Mouse (Mus musculus) kidney, adult 2 months (tissue): Measurements from ENCODE around the gene Prtg. TPM values are rescaled to one million over a fixed set of nuclear protein-coding genes. Genes with fewer than 3 reads are reported as not detected.

Experiments used
- DNase-seq: peaks from one replicate; pipeline ENCODE4 v3.0.0; 2021
- H3K27ac ChIP-seq: fragments of 200-500 bp; 2 replicates; pipeline ENCODE4 v1.5.1; 2012; ENCODE audit warnings: low read depth, low read length, control low read depth, inconsistent platforms; ENCODE audit not compliant: insufficient read depth
- H3K27me3 ChIP-seq: fragments of 200-500 bp; replicated peaks from 2 replicates; pipeline ENCODE4 v1.6.1; 2012; ENCODE audit warnings: mild to moderate bottlenecking, moderate library complexity, low read length, inconsistent platforms; ENCODE audit not compliant: control insufficient read depth, insufficient read depth
- H3K36me3 ChIP-seq: fragments of 200-500 bp; 2 replicates; pipeline ENCODE4 v1.6.1; 2012; ENCODE audit warnings: mild to moderate bottlenecking, moderate library complexity, low read length, inconsistent platforms; ENCODE audit not compliant: control insufficient read depth, insufficient read depth
- H3K4me1 ChIP-seq: fragments of 200-500 bp; 2 replicates; pipeline ENCODE4 v1.6.1; 2011; ENCODE audit warnings: low read length; ENCODE audit not compliant: control insufficient read depth, insufficient read depth
- H3K4me3 ChIP-seq: fragments of 200-500 bp; 2 replicates; pipeline ENCODE4 v1.5.1; 2011; ENCODE audit warnings: mild to moderate bottlenecking, low read depth, low read length, control low read depth; ENCODE audit not compliant: insufficient read depth
- CTCF ChIP-seq: fragments of 200-500 bp; conservative IDR thresholded peaks from 2 replicates; pipeline ENCODE4 v1.5.1; 2011; ENCODE audit warnings: low read depth, mild to moderate bottlenecking, control low read depth, low read length, moderate library complexity, mixed read lengths; ENCODE audit not compliant: insufficient read depth, insufficient read length
- POLR2A ChIP-seq: fragments of 200-500 bp; IDR thresholded peaks from one replicate; pipeline ENCODE4 v1.6.1; 2011; ENCODE audit warnings: low read depth, low read length, control low read depth
- WGBS: fragments of 180-500 bp; shearing (Covaris S2); methylation state at CpG from one replicate; pipeline ENCODE4 v1.1.7; 2018; 5-methylcytosine and 5-hydroxymethylcytosine counted together
- polyA plus RNA-seq: library from polyadenylated mRNA; depleted of rRNA; stranded (reverse); fragments of >200 nt; gene quantifications from 2 replicates; pipeline ENCODE4 v1.2.3, GENCODE M21; 2012

The Prtg gene
- polyA plus RNA-seq, 1 experiment: 0.06 TPM

- no peaks in the 10 kb centered on the region for H3K27me3 ChIP-seq
- no peak for DNase-seq
- no peak overlapping the region for H3K27ac ChIP-seq
- no peaks in the 10 kb centered on the region for H3K4me1 ChIP-seq
- no peak overlapping the region for H3K4me3 ChIP-seq
- 86% methylated on average over 5 of the region's 5 CpGs for WGBS
- TF ChIP-seq POLR2A (no peak), CTCF (no peak)
- H3K36me3 ChIP-seq: no peaks in the 10 kb centered on the region
Measured at GRCm38 (mm10) chr9:72860764-72861163, 54.1 kb downstream of the Prtg start.

GRCm38 (mm10) chr9:72861235-72861634, 54.6 kb downstream of the Prtg start:
- TF ChIP-seq CTCF (no peak), POLR2A (no peak)
- DNase-seq: no peak
- H3K36me3 ChIP-seq: no peaks in the 10 kb centered on the region
- WGBS: 74% methylated on average over 10 of the region's 10 CpGs
- no peaks in the 10 kb centered on the region for H3K4me1 ChIP-seq
- no peaks in the 10 kb centered on the region for H3K27me3 ChIP-seq
- H3K4me3 ChIP-seq: no peak overlapping the region
- H3K27ac ChIP-seq: no peak overlapping the region

- no peak for DNase-seq
- H3K36me3 ChIP-seq: no peaks in the 10 kb centered on the region
- H3K4me3 ChIP-seq: no peak overlapping the region
- no peaks in the 10 kb centered on the region for H3K4me1 ChIP-seq
- TF ChIP-seq POLR2A: no peak
- no peak for TF ChIP-seq CTCF
- WGBS: 76% methylated on average over 11 of the region's 11 CpGs
- no peak overlapping the region for H3K27ac ChIP-seq
- H3K27me3 ChIP-seq: no peaks in the 10 kb centered on the region
Measured at GRCm38 (mm10) chr9:72862186-72862585, 55.5 kb downstream of the Prtg start.

DNA sequence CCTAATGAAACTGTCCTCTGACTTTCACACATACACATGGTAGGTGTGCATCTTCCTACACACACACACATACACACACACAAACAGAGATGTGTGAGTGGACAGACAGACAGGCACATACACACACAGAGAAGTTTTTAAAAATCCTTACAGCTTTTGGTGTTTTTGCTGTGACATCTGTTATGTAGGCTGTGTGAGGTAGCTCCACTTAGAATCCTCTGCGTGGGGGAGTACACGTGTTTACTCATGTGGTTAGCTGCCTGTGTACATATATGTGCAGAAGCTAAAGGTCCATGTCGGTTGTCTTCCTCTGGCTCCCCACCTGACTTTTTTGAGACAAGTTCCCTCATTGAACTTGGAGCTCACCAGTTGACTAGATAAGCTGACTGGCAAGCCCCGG, 56.3 kb downstream of the Prtg start:
- DNase-seq: no peak
- WGBS: 81% methylated on average over 4 of the region's 4 CpGs
- Histone ChIP-seq H3K27ac (no peak overlapping the region), H3K4me1 (no peaks in the 10 kb centered on the region), H3K4me3 (no peak overlapping the region), H3K27me3 (no peaks in the 10 kb centered on the region), H3K36me3 (no peaks in the 10 kb centered on the region)
- no peak for TF ChIP-seq POLR2A
- TF ChIP-seq CTCF: no peak

GRCm38 (mm10) chr9:72863773-72864172, 57.1 kb downstream of the Prtg start:
- no peaks in the 10 kb centered on the region for H3K36me3 ChIP-seq
- TF ChIP-seq POLR2A (no peak), CTCF (no peak)
- WGBS: 56% methylated on average over 5 of the region's 5 CpGs
- H3K27ac ChIP-seq: no peak overlapping the region
- no peak overlapping the region for H3K4me3 ChIP-seq
- no peaks in the 10 kb centered on the region for H3K4me1 ChIP-seq
- no peaks in the 10 kb centered on the region for H3K27me3 ChIP-seq
- no peak for DNase-seq

DNA sequence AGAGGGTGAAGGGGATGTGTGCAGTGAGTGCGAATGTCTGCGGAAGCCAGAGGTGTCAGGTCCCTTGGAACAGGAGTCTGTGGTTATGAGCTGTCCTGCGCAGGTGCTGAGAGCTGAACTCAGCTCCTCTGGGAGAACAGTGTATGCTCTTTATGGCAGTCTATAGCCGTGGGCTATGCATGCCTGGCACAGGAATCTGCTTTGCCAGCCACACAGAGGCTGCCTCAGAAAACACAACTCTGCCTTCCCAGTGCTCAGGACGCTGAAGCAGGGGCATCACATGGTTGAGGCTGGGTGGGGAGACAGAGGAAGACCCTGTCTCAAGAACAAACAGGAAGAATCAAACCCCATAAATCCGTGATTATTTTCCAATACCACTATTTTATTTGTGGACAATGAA, 60.8 kb downstream of the Prtg start:
- TF ChIP-seq POLR2A: no peak
- no peak for DNase-seq
- 83% methylated on average over 6 of the region's 6 CpGs for WGBS
- Histone ChIP-seq H3K4me3 (no peak overlapping the region), H3K27me3 (no peaks in the 10 kb centered on the region), H3K36me3 (no peaks in the 10 kb centered on the region), H3K27ac (no peak overlapping the region), H3K4me1 (no peaks in the 10 kb centered on the region)

GRCm38 (mm10) chr9:72868774-72869173, 62.1 kb downstream of the Prtg start:
- no peaks in the 10 kb centered on the region for H3K4me1 ChIP-seq
- WGBS: 74% methylated on average over 2 of the region's 2 CpGs
- DNase-seq: no peak
- TF ChIP-seq POLR2A (no peak), CTCF (no peak)
- no peaks in the 10 kb centered on the region for H3K36me3 ChIP-seq
- H3K27me3 ChIP-seq: no peaks in the 10 kb centered on the region
- no peak overlapping the region for H3K4me3 ChIP-seq
- no peak overlapping the region for H3K27ac ChIP-seq
